Mouse (Mus musculus) left cerebral cortex, adult 6 months (tissue): ENCODE data around the gene Coro6. TPM values are rescaled to one million over a fixed set of nuclear protein-coding genes. Genes with fewer than 3 reads are reported as not detected.

ENCODE experiments used
- long read RNA-seq, 2 experiments: library from polyadenylated mRNA; unstranded; transcript quantifications; one replicate each; pipeline ENCODE4 v2.0.0; 2019 to 2020
- polyA plus RNA-seq: library from polyadenylated mRNA; unstranded; fragments of <200 nt; fragmentation: Nextera tagmentation; gene quantifications from 2 replicates; pipeline ENCODE4 v1.2.3, GENCODE M21; 2021

The Coro6 gene
- polyA plus RNA-seq = 7.2 and 7.5 TPM in 2 replicates
- long read RNA-seq, experiment 1, partial matches to known transcripts = 23 of 92 reads
- long read RNA-seq, experiment 1, other reads (novel, unspliced or antisense) = 68 of 92 reads
- long read RNA-seq, experiment 2, partial matches to known transcripts = 1 of 7 reads
- long read RNA-seq, experiment 2, other reads (novel, unspliced or antisense) = 6 of 7 reads

DNA sequence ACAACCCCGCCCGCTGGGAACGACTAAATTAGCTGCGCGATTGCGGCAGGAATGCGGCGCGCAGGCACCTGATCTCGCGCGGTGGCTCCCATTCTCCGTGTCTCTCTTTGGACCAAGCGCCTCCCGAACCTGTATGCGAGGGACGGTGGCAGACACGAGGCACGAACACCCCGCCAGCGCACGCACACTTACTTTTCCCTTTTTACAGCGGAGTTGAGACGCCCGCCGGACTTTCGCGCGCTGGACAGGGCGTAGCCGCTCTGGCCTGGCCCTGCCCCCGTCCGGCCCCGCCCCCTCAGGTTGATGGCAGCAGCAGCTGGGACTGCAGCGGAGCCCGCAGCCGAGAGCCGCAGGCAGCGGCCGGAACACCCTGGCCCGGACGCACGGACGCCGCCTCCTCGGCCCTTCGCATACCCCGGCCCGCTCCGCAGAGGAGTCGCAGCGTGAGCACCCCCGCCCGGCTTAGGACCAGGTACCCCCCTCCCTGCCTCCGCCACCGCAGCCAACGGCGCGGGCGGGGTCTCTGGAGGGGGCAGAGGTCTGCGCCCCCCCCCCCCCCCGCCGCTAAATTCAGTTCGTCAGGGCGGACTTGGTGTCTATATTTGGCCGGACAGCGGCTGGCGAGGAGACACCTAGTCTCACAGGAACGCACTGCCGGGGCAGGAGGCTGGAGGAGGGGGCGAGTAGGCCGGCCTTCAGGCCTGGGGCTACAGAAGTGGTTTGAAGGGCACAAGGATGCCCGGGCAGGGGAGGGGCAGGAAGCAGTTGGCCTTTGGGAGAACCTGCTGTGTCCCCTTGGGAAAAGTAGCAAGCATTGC lies at the start of gene Coro6:
Coro6 (plus strand) TSS at position 129 of the 818 bp plus-strand sequence.

DNA sequence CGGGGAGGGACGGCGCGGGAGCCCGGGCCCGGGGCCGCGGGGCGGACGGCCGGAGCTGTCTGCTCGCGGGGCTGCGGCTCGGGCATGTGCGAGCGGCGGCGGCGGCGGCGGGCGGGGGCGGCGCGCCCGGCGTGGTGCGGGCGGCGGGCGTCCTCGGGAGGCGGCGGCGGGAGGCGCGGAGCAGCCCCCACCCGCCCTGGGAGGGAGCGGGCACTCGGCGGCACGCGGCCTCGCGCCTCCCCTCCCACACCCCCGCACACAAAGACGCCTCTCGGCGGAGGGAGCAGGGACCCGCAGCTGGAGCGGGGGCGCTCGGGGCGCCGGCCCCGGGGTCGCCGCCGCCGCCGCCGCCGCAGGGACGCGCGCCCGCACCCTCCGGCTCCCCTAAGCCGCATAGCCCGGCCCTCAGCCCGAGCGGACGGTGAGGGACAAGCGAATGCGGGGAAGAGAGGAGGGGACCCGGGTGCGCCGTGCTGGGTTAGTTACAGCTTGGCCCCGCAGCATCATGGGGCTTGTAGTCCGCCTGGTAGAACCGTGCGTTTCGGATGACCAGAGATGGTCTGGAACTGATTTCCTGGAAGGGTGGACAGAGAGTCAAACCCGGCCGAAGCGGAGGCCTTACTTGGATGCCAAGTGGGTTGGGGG lies 27.5 kb downstream of the Coro6 start, which contains the start of gene Ankrd13b:
Ankrd13b (minus strand) TSS at position 88 of the 645 bp plus-strand sequence.

GRCm38 (mm10) chr11:77493512-77494343 lies 31.5 kb downstream of the Coro6 start, which contains the start of gene Git1:
Gene Git1 (plus strand): TSS chr11:77493562.

DNA sequence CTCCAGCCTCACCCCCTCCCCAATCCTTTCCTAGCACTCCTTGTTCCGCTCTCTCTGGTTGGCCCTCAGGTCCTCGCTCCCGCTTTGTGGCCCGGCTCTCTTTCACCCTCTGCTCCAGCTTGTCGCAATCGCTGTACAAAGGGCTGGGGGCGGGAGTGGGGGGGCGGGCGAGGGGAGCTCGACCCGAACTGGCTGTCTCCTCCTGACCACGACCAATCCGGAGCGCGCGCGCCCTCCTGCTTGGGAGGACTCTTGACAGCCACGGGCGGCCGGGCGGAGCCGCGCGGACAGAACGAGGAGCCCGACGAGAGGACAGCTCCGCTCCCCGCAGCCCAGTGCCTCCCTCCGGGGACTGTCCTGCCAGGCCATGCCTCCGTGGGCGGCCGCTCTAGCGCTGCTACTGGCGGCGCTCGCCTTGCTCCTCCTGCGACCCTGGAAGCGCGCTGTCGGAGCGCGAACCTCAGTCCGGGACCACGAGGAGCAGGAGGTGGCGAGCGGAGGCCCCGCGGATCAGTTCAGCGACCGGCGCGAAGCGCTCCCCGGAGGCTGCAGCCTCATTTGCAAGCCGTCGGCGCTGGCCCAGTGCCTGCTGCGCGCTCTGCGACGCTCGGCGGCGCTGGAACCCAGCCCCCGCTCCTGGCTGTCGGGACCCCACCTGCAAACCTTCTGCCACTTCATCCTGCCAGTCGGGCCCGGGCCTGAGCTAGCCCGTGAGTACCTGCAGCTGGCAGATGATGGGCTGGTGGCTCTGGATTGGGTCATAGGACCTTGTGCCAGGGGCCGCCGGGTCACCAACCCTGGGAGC lies 52.8 kb downstream of the Coro6 start, which contains the start of gene Abhd15:
Abhd15 (plus strand) TSS at position 290 of the 805 bp plus-strand sequence.

DNA sequence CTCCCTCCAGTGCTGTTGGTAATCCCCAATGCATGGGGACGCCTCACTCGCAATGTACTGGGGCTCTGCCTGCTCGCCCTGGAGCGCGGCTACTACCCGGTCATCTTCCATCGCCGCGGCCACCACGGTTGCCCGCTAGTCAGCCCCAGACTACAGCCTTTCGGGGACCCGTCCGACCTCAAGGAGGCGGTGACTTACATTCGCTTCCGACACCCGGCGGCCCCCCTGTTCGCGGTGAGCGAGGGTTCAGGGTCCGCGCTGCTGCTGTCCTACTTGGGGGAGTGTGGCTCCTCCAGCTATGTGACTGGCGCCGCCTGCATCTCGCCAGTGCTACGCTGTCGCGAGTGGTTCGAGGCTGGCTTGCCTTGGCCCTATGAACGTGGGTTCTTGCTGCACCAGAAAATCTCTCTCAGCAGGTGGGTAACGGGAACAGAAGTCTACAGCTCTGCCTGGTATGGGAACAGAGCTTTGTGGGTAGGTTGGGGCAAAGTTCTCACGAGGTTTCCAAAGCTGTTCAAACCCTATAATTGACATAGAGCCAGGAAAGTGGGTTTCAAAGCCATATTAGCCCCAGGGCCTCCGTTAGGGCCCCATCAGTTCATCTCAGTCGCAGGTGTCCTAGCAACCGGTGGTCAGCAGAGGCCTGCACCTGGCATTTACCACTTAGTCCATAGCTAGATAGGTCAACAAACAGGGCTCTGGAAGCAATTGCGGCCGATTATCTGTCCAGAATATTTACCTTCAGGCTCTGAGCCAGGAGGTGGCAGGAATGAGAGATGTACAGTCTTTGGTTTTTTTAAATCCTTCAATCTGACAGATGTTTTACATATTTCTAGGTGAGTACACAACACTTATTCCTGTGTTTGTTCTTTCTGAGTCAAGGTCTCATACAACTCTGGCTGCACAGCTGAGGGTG lies 53.7 kb downstream of the Coro6 start, which contains the start of gene Trp53i13:
Trp53i13 (minus strand) TSS at position 344 of the 916 bp plus-strand sequence.

GRCm38 (mm10) chr11:77519043-77519442 lies 56.8 kb downstream of the Coro6 start, which contains the start of gene Gm10392:
Gene Gm10392 (minus strand): TSS chr11:77519198.

Other genes with a start within 250 kb of the Coro6 start
- gene Ssh2, start 246.1 kb upstream of the Coro6 start, polyA plus RNA-seq = 3.7 and 6.6 TPM in 2 replicates
- gene Ankrd13b, start 27.3 kb downstream of the Coro6 start, polyA plus RNA-seq = 5.0 and 25.4 TPM in 2 replicates
- gene Git1, start 31.2 kb downstream of the Coro6 start, polyA plus RNA-seq = 33.1 and 34.5 TPM in 2 replicates
- 1.0 TPM in 2 replicates for gene Abhd15, start 52.7 kb downstream of the Coro6 start, polyA plus RNA-seq
- gene Trp53i13, start 53.6 kb downstream of the Coro6 start, polyA plus RNA-seq = 10.5 and 10.6 TPM in 2 replicates
- gene Gm10392, start 56.8 kb downstream of the Coro6 start, polyA plus RNA-seq = not detected in 2 replicates
- gene Taok1, start 145.4 kb downstream of the Coro6 start, polyA plus RNA-seq = 11.2 and 21.6 TPM in 2 replicates
- 4.1 and 5.0 TPM in 2 replicates for gene Nufip2, start 223.7 kb downstream of the Coro6 start, polyA plus RNA-seq